Mouse (Mus musculus) small intestine, adult 2 months (tissue): Measurements from ENCODE around the gene Krt12. TPM values are rescaled to one million over a fixed set of nuclear protein-coding genes. Genes with fewer than 3 reads are reported as not detected.

Experiments
- H3K27ac ChIP-seq: fragments of 200-500 bp; 2 replicates; pipeline ENCODE4 v1.5.1; 2012; ENCODE audit warnings: low read depth, low read length, control low read depth, inconsistent platforms; ENCODE audit not compliant: insufficient read depth
- H3K27me3 ChIP-seq: fragments of 200-500 bp; 2 replicates; pipeline ENCODE4 v1.6.1; 2012; ENCODE audit warnings: mild to moderate bottlenecking, moderate library complexity, low read length, inconsistent platforms; ENCODE audit not compliant: control insufficient read depth, insufficient read depth
- H3K36me3 ChIP-seq: fragments of 200-500 bp; 2 replicates; pipeline ENCODE4 v1.6.1; 2012; ENCODE audit warnings: mild to moderate bottlenecking, low read length, control low read depth, inconsistent platforms; ENCODE audit not compliant: control insufficient read depth, insufficient read depth
- H3K4me1 ChIP-seq: fragments of 200-500 bp; 2 replicates; pipeline ENCODE4 v1.6.1; 2012; ENCODE audit warnings: low read length, inconsistent platforms, mixed read lengths; ENCODE audit not compliant: control insufficient read depth, insufficient read depth, insufficient read length
- H3K4me3 ChIP-seq: fragments of 200-500 bp; 2 replicates; pipeline ENCODE4 v1.5.1; 2012; ENCODE audit warnings: low read depth, mild to moderate bottlenecking, control low read depth, inconsistent platforms, low read length, moderate library complexity
- CTCF ChIP-seq: fragments of 200-500 bp; IDR thresholded peaks from 2 replicates; pipeline ENCODE4 v1.5.1; 2012; ENCODE audit warnings: low read depth, mild to moderate bottlenecking, control low read depth, inconsistent platforms, low read length, moderate library complexity, mixed read lengths; ENCODE audit not compliant: insufficient replicate concordance, insufficient read length; ENCODE audit errors: extremely low read depth
- POLR2A ChIP-seq: fragments of 200-500 bp; IDR thresholded peaks from 2 replicates; pipeline ENCODE4 v1.6.1; 2012; ENCODE audit warnings: low read depth, mild to moderate bottlenecking, control low read depth, inconsistent platforms, low read length, moderate library complexity
- WGBS: fragments of 180-500 bp; shearing (Covaris S2); methylation state at CpG from one replicate; pipeline ENCODE4 v1.1.7; 2018; 5-methylcytosine and 5-hydroxymethylcytosine counted together
- polyA plus RNA-seq: library from polyadenylated mRNA; depleted of rRNA; stranded (reverse); fragments of >200 nt; gene quantifications from 2 replicates; pipeline ENCODE4 v1.2.3, GENCODE M21; 2012

Krt12 gene
- polyA plus RNA-seq, 1 experiment, result 9.5 TPM

- peaks cover 70% of the 10 kb centered on the region for H3K36me3 ChIP-seq
- H3K4me1 ChIP-seq, result peaks cover under 1% of the 10 kb centered on the region; the same call in 1 of the 2 replicates
- no peak for TF ChIP-seq POLR2A
- TF ChIP-seq CTCF, result peak; percentile 28; the same call in 1 of the 2 replicates
- no peak overlapping the region for H3K27ac ChIP-seq
- WGBS, result 26% methylated on average over 12 of the region's 12 CpGs
- no peak overlapping the region for H3K4me3 ChIP-seq
- no peaks in the 10 kb centered on the region for H3K27me3 ChIP-seq
Observed at GRCm38 (mm10) chr11:99430670-99431069, 8.6 kb upstream of the Krt12 start.

- 0 out of 2 replicates have a peak, but pooled peaks cover 4% of the 10 kb centered on the region for H3K27me3 ChIP-seq
- no peak overlapping the region for H3K4me3 ChIP-seq
- WGBS, result 35% methylated on average over 10 of the region's 10 CpGs
- TF ChIP-seq CTCF (no peak), POLR2A (no peak)
- H3K27ac ChIP-seq, result no peak overlapping the region
- no peaks in the 10 kb centered on the region for H3K4me1 ChIP-seq
- H3K36me3 ChIP-seq, result no peaks in the 10 kb centered on the region
Observed at GRCm38 (mm10) chr11:99420586-99420985, 1.5 kb downstream of the Krt12 start.

GRCm38 (mm10) chr11:99417819-99418218 is 4.2 kb downstream of the Krt12 start:
- H3K4me3 ChIP-seq, result no peak overlapping the region
- no peaks in the 10 kb centered on the region for H3K36me3 ChIP-seq
- 0 out of 2 replicates have a peak, but pooled peaks cover 4% of the 10 kb centered on the region for H3K27me3 ChIP-seq
- peaks cover 9% of the 10 kb centered on the region; the same call in 1 of the 2 replicates for H3K4me1 ChIP-seq
- no peak overlapping the region for H3K27ac ChIP-seq
- TF ChIP-seq CTCF, result no peak
- no peak for TF ChIP-seq POLR2A
- 75% methylated on average over 16 of the region's 16 CpGs for WGBS

- H3K27me3 ChIP-seq, result 0 out of 2 replicates have a peak, but pooled peaks cover 4% of the 10 kb centered on the region
- no peaks in the 10 kb centered on the region for H3K36me3 ChIP-seq
- no peak overlapping the region for H3K4me3 ChIP-seq
- no peak for TF ChIP-seq CTCF
- no peak for TF ChIP-seq POLR2A
- H3K27ac ChIP-seq, result no peak overlapping the region
- peaks cover 9% of the 10 kb centered on the region; the same call in 1 of the 2 replicates for H3K4me1 ChIP-seq
- 89% methylated on average over 13 of the region's 13 CpGs for WGBS
Observed at GRCm38 (mm10) chr11:99416902-99417301, 5.2 kb downstream of the Krt12 start.

- WGBS, result 57% methylated on average over 13 of the region's 13 CpGs
- H3K4me3 ChIP-seq, result peak overlapping the region; percentile 6; the same call in 1 of the 2 replicates
- H3K27ac ChIP-seq, result peak overlapping the region; percentile 57
- no peak for TF ChIP-seq POLR2A
- TF ChIP-seq CTCF, result no peak
- peaks cover 9% of the 10 kb centered on the region; the same call in 1 of the 2 replicates for H3K4me1 ChIP-seq
- H3K36me3 ChIP-seq, result no peaks in the 10 kb centered on the region
- 0 out of 2 replicates have a peak, but pooled peaks cover 4% of the 10 kb centered on the region for H3K27me3 ChIP-seq
Observed at GRCm38 (mm10) chr11:99414463-99415147, 7.5 kb downstream of the Krt12 start.

GRCm38 (mm10) chr11:99413247-99413646 is 8.8 kb downstream of the Krt12 start:
- no peak overlapping the region for H3K27ac ChIP-seq
- no peak for TF ChIP-seq POLR2A
- no peak for TF ChIP-seq CTCF
- peaks cover 9% of the 10 kb centered on the region; the same call in 1 of the 2 replicates for H3K4me1 ChIP-seq
- H3K36me3 ChIP-seq, result no peaks in the 10 kb centered on the region
- no peak overlapping the region for H3K4me3 ChIP-seq
- WGBS, result 10% methylated on average over 6 of the region's 6 CpGs
- H3K27me3 ChIP-seq, result 0 out of 2 replicates have a peak, but pooled peaks cover 4% of the 10 kb centered on the region

- no peak overlapping the region for H3K4me3 ChIP-seq
- 53% methylated on average over 10 of the region's 10 CpGs for WGBS
- TF ChIP-seq CTCF (no peak), POLR2A (no peak)
- peaks cover 10% of the 10 kb centered on the region; the same call in 1 of the 2 replicates for H3K27me3 ChIP-seq
- H3K36me3 ChIP-seq, result no peaks in the 10 kb centered on the region
- no peaks in the 10 kb centered on the region for H3K4me1 ChIP-seq
- H3K27ac ChIP-seq, result no peak overlapping the region
Observed at GRCm38 (mm10) chr11:99406186-99406585, 15.9 kb downstream of the Krt12 start.
